Mouse (Mus musculus): ENCODE data around the gene Glrx5. TPM values are rescaled to one million over a fixed set of nuclear protein-coding genes. Genes with fewer than 3 reads are reported as not detected.
A peak's percentile ranks its signal among the peaks of the same experiment; 100 is the strongest.

Glrx5 gene
- polyA plus RNA-seq, 1 experiment from 2014 or later, result 209 TPM

- Histone ChIP-seq H3K4me2 (replicated peaks; ENCODE audit: low read depth) (no peak overlapping the region), H3K36me3 (ENCODE audit: control insufficient read depth, insufficient read depth) (no peaks in the 10 kb centered on the region), H3K9ac (ENCODE audit: low read depth, low read length) (no peak overlapping the region), H3K4me1 (replicated peaks; ENCODE audit: control insufficient read depth, insufficient read depth, low read length) (no peaks in the 10 kb centered on the region), H3K27ac (ENCODE audit: low read depth, low read length) (no peak overlapping the region), H3K27me3 (replicated peaks; ENCODE audit: control insufficient read depth, insufficient read depth, low read length) (peaks cover 5% of the 10 kb centered on the region; the same call in 1 of the 2 replicates), H3K4me3 (ENCODE audit: low read depth, low read length) (no peak overlapping the region), H3K9me3 (ENCODE audit: control insufficient read depth) (no peaks in the 10 kb centered on the region)
- ATAC-seq, result no peak
- 60% methylated on average over 4 of the region's 4 CpGs for WGBS
- no peak for TF ChIP-seq CTCF (IDR thresholded peaks at IDR 0.05; ENCODE audit: low read depth)
These were observed 16.3 kb upstream of the Glrx5 start for GRCm38 (mm10) chr12:105016199-105016598.

GRCm38 (mm10) chr12:105016639-105017038 lies 15.8 kb upstream of the Glrx5 start:
- Histone ChIP-seq H3K27ac (ENCODE audit: low read depth, low read length) (no peak overlapping the region), H3K4me1 (replicated peaks; ENCODE audit: control insufficient read depth, insufficient read depth, low read length) (no peaks in the 10 kb centered on the region), H3K9me3 (ENCODE audit: control insufficient read depth) (no peaks in the 10 kb centered on the region), H3K27me3 (replicated peaks; ENCODE audit: control insufficient read depth, insufficient read depth, low read length) (peaks cover 5% of the 10 kb centered on the region; the same call in 1 of the 2 replicates), H3K36me3 (ENCODE audit: control insufficient read depth, insufficient read depth) (no peaks in the 10 kb centered on the region), H3K9ac (ENCODE audit: low read depth, low read length) (no peak overlapping the region), H3K4me3 (ENCODE audit: low read depth, low read length) (no peak overlapping the region), H3K4me2 (replicated peaks; ENCODE audit: low read depth) (no peak overlapping the region)
- WGBS, result 70% methylated on average over 10 of the region's 10 CpGs
- ATAC-seq, result no peak
- no peak for TF ChIP-seq CTCF (IDR thresholded peaks at IDR 0.05; ENCODE audit: low read depth)

- no peak overlapping the region for H3K4me2 ChIP-seq (replicated peaks; ENCODE audit: low read depth)
These were observed 12.9 kb upstream of the Glrx5 start for GRCm38 (mm10) chr12:105019359-105020219.

GRCm38 (mm10) chr12:105021441-105022069 lies 10.9 kb upstream of the Glrx5 start:
- Histone ChIP-seq H3K27me3 (replicated peaks; ENCODE audit: control insufficient read depth, insufficient read depth, low read length) (no peaks in the 10 kb centered on the region), H3K9ac (ENCODE audit: low read depth, low read length) (no peak overlapping the region), H3K9me3 (ENCODE audit: control insufficient read depth) (no peaks in the 10 kb centered on the region), H3K36me3 (ENCODE audit: control insufficient read depth, insufficient read depth) (no peaks in the 10 kb centered on the region), H3K27ac (ENCODE audit: low read depth, low read length) (no peak overlapping the region), H3K4me2 (replicated peaks; ENCODE audit: low read depth) (no peak overlapping the region), H3K4me1 (replicated peaks; ENCODE audit: control insufficient read depth, insufficient read depth, low read length) (no peaks in the 10 kb centered on the region), H3K4me3 (ENCODE audit: low read depth, low read length) (no peak overlapping the region)
- WGBS, result 75% methylated on average over 8 of the region's 8 CpGs
- no peak for ATAC-seq
- TF ChIP-seq CTCF (IDR thresholded peaks at IDR 0.05; ENCODE audit: low read depth), result no peak

More at GRCm38 (mm10) chr12:105019359-105020219, 12.9 kb upstream of the Glrx5 start:
- TF ChIP-seq CTCF (IDR thresholded peaks at IDR 0.05; ENCODE audit: low read depth), result no peak; the same call in 1 of the 2 replicates
- Histone ChIP-seq H3K4me1 (replicated peaks; ENCODE audit: control insufficient read depth, insufficient read depth, low read length) (no peaks in the 10 kb centered on the region), H3K27ac (ENCODE audit: low read depth, low read length) (no peak overlapping the region), H3K9ac (ENCODE audit: low read depth, low read length) (no peak overlapping the region), H3K36me3 (ENCODE audit: control insufficient read depth, insufficient read depth) (no peaks in the 10 kb centered on the region), H3K4me3 (ENCODE audit: low read depth, low read length) (no peak overlapping the region), H3K9me3 (ENCODE audit: control insufficient read depth) (no peaks in the 10 kb centered on the region), H3K27me3 (replicated peaks; ENCODE audit: control insufficient read depth, insufficient read depth, low read length) (no peaks in the 10 kb centered on the region)
- ATAC-seq, result peak; percentile 36; the same call in 1 of the 2 replicates
- WGBS, result 45% methylated on average over 19 of the region's 19 CpGs

- H3K36me3 ChIP-seq (ENCODE audit: control insufficient read depth, insufficient read depth), result no peaks in the 10 kb centered on the region
- no peak overlapping the region for H3K27ac ChIP-seq (ENCODE audit: low read depth, low read length)
- H3K4me1 ChIP-seq (replicated peaks; ENCODE audit: control insufficient read depth, insufficient read depth, low read length), result no peaks in the 10 kb centered on the region
- 58% methylated on average over 7 of the region's 7 CpGs for WGBS
- ATAC-seq, result no peak
- H3K4me2 ChIP-seq (replicated peaks; ENCODE audit: low read depth), result no peak overlapping the region
- no peaks in the 10 kb centered on the region for H3K9me3 ChIP-seq (ENCODE audit: control insufficient read depth)
- no peak overlapping the region for H3K9ac ChIP-seq (ENCODE audit: low read depth, low read length)
- no peaks in the 10 kb centered on the region for H3K27me3 ChIP-seq (replicated peaks; ENCODE audit: control insufficient read depth, insufficient read depth, low read length)
- no peak for TF ChIP-seq CTCF (IDR thresholded peaks at IDR 0.05; ENCODE audit: low read depth)
- H3K4me3 ChIP-seq (ENCODE audit: low read depth, low read length), result no peak overlapping the region
These were observed 10.3 kb upstream of the Glrx5 start for GRCm38 (mm10) chr12:105022141-105022540.

GRCm38 (mm10) chr12:105022776-105023175 lies 9.7 kb upstream of the Glrx5 start:
- WGBS, result 98% methylated on average over 9 of the region's 9 CpGs
- Histone ChIP-seq H3K9me3 (ENCODE audit: control insufficient read depth) (no peaks in the 10 kb centered on the region), H3K9ac (ENCODE audit: low read depth, low read length) (no peak overlapping the region), H3K27ac (ENCODE audit: low read depth, low read length) (no peak overlapping the region), H3K4me3 (ENCODE audit: low read depth, low read length) (no peak overlapping the region), H3K4me2 (replicated peaks; ENCODE audit: low read depth) (no peak overlapping the region), H3K4me1 (replicated peaks; ENCODE audit: control insufficient read depth, insufficient read depth, low read length) (no peaks in the 10 kb centered on the region), H3K36me3 (ENCODE audit: control insufficient read depth, insufficient read depth) (no peaks in the 10 kb centered on the region), H3K27me3 (replicated peaks; ENCODE audit: control insufficient read depth, insufficient read depth, low read length) (no peaks in the 10 kb centered on the region)
- ATAC-seq, result no peak
- TF ChIP-seq CTCF (IDR thresholded peaks at IDR 0.05; ENCODE audit: low read depth), result no peak
